Mouse (Mus musculus) common myeloid progenitor, adult 5-6 weeks (primary cell): Measurements from ENCODE around the gene Fbl. TPM values are rescaled to one million over a fixed set of nuclear protein-coding genes. Genes with fewer than 3 reads are reported as not detected.
A peak's percentile ranks its signal among the peaks of the same experiment; 100 is the strongest.
"Not testable (repeated sequence)": the region's sequence is repeated elsewhere in the genome, so short reads cannot be mapped to it uniquely, and the experiment has no call there.

Experiments
- ATAC-seq: replicated peaks from 2 replicates; pipeline ENCODE4 v1.8.0; 2016; ENCODE audit warnings: low read depth, mild to moderate bottlenecking, moderate TSS enrichment, inconsistent platforms; ENCODE audit not compliant: poor library complexity, severe bottlenecking
- total RNA-seq: library from RNA; stranded (forward); fragments of 200-1000, 187-1606 nt; gene quantifications from 2 replicates; pipeline ENCODE4 v1.2.3, GENCODE M21; 2017

The Fbl gene
- total RNA-seq, 1 experiment from 2014 or later, result 260 TPM

DNA sequence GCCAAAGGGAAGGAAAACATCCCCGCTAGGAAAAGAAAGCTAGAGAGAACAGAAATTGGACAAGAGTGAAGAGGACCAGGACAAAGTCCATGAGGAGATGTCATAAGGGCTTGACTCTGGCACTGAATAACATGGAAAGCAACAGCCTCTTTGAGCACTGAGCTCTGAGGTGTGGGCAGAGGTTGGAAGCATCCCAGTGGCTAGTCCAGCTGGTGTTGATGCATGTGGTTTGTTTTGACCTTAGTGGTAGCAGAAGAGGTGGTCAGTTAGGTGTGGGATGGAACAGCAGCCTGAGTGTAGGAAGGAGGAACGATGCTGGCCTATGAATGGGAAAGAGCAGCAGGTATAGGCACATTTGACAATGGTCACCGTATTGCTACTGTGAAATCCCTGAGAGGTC is 22.0 kb downstream of the Fbl start:
- no peak for ATAC-seq

DNA sequence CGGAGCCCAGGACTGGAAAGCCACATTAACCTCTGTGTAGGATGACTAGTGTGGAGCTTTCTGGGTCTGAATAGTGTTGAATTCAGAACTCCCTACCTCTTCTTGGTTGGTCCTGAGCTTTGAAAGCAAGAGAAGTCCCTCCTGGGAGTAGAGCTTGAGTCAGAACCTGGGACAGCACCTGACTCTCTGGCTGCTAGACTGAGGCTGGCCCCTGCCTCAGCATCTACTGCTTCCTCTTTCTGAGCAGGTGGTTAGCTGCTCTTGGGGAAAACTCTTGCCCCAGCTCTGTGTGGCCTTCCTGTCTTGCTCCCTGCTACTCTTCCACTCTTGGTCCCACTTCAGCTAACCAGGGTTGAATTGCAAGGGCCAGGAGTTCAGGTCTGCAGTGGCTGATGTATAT is 22.4 kb downstream of the Fbl start:
- peak; percentile 73 for ATAC-seq

DNA sequence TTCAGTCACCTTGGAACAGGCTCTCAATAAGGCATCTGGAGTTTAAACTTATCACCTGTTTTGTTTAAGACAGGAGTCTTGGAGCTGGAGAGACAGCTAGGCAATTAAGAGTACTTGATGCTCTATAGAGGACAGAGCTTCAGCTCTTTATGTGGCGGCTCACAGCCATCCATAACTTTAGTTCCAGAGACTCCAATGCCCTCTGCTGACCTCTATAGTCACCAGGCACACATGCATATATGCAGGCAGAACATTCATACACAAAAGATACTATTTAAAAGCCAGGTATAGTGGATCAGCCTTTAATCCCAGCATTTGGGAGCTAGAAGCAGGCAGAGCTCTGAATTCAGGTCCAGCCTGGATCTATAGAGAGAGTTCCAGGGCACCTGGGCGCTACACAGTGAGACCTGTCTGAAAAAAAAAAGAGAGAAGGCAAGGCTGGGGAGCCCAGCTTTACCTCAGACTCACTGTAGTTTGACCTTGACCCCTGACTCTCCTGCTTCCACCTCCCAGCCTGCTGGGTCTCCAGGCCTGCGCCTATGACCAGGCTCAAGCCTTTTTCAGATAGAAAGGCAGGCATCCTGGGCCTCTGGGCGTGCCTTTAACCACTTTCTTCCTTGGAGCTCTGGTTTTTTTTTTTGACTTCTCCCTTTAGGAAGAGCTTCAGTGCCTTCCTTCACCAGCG is 26.0 kb downstream of the Fbl start:
- ATAC-seq, result no peak

DNA sequence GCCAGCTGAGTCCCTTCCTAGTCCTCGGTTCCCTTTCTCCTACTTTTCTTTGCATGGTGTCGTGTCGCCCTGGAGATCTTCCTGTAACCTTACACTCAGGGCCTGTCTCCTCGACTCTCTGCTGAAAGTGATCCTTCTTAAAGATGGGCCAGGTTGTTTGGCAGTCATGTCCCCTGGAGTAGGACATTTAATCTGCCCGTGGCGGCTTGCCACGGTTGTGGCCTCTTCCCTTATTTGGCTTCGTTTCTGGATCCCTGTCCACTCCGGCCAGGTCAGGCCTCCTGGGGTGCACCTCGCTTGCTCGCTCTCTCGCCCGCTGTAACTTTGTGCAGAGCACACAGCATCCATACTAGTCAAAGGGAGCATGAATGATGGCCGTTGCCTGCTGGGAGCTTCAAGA is 27.0 kb downstream of the Fbl start:
- ATAC-seq, result no peak

DNA sequence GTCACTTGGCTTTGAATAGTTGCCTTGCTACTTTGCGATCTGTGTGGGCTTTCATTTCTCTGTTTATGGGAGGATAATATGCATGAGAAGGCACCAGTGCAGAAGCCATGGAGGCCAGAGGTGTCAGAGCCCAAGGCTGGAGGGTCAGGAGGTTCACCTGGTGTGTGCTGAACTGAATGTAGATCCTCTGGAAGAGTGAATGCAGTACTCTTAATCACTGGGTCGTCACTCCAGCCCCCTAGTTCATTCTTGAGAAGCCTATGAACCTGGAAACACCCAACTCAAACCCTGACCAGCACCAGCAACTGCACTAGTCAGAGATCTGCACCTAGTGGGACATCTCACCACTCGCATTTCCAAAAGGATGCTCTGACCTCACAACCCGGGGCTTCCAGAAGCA is 29.5 kb downstream of the Fbl start:
- ATAC-seq, result no peak

DNA sequence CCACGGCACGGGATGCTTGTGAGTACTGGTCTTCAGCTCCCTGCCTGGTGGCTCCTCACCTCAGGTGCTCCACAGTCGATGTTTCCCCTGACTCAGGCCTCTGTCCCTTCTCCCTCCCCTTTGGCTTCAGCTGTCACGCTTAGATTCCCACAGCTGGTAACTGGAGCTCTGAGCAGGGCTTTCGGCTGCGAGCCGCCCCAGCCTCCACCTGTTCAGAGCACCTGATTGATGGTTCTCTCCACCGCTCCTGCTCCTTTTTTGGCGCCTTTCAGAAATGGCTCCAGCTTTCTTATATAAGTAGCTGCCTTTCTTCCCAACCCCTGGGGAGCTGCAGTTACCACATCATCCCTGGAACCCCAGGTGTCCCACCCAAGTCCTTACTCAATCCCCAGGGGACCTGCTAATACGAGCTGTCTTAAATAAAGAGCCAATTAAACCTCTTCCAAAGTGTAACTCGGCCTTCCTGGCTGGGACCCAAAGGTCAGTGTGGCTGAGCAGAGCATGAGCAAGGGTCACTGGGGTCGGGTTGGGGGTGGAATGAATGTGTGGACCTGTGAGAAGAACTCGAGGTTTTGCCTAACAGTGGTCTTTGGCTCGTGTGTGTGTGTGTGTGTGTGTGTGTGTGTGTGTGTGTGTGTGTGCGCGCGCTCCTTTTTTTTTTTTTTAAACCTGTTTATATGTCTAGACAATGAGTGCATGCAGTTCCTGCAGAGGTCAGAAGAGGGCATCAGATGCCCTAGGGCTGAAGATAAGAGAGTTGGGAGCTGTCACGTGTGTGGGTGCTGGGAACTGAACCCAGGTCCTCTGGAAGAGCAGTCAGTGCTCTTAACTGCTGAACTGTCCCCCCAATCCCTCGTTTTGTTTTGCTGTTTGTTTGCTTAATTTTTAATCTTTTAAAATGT is 33.9 kb downstream of the Fbl start:
- no peak for ATAC-seq

DNA sequence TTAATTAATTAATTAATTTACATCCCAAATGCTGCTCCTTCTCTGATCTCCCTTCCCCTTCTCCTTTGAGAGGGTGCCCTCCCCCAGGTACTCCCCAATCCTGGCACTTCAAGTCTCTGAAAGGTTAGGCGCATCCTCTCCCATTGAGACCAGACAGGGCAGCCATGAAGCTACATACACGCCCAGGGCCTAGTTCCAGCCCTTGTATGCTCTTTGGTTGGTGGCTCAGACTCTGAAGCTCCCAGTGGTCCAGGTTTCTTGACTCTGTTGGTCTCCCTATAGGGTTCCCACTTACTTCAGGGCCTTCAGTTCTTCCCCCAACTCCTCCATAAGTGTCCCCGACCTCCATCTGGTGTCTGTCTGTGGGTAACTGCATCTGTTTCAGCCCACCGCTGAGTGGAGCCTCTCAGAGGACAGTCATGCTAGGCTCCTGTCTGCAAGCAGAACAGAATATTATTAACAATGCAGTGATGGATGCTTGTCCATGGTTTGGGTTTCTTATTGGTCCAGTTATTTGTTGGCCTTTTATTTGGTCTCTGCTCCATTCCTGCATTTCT is 36.6 kb downstream of the Fbl start:
- ATAC-seq, result no peak

DNA sequence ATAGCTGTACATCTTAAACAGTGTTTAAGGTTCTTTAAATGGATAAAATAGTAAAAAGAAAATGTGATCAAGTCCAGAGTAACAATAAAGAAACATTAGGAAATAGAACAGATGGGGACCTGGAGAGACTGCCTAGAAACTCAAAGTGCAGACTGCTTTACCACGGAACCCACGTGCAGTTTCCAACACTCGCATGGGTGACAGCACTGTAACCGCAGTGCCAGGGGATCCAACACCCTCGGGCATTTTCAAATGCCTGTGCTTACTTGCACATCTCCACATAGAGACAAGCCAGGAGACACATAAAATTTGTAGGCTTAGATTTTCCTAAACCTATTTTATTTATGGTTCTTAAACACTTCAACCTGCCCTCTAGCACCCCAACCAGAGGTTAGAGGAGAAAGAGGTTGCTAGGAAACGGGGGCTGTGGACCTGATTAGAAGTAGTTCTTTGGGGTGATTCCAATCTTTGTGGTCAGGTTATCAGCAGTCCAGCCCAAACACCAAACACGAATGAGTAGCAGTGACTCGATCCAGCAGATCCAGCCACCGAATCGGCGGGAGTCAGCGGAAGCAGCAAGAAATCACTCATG is 39.0 kb downstream of the Fbl start:
- peak; percentile 25 for ATAC-seq

DNA sequence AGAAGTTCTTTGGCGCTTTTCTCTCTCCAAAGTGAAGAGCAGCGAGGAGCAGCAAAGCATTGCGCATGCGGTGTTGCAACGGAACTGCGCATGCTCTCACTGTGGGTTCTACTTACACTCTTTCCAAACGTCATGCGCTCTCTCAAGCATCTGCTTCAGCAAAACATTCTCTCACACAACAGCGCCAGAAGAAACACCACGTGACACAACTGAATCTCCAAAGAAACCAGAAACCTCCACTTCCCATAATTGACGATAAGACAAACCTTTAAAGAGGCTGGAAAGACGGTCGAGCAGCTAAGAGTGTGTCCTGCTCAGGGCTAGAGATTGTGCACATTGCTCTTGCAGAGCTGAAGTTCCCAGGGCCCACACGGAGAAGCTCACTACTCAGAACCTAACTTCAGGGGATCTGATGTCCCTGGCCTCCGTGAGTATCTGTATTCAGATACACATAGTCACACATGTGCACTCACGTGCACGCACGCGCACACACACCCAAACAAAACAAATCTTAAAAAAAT is 39.5 kb downstream of the Fbl start:
- ATAC-seq, result peak; percentile 78

DNA sequence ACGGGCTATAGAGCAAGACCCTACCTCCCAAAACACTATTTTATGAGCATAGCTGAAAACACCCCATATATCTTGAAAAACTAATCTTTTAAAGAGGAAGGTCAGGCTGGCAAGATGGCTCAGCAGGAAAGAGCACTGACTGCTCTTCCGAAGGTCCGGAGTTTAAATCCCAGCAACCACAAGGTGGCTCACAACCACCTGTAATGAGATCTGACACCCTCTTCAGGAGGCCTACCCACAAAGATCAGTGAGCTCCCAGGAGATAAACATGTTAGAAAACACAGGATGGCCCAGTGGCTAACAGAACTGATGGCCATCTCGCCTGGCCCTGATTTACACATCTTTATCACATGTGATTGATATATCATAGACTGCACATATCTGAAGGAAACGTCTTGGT is 41.2 kb downstream of the Fbl start:
- no peak for ATAC-seq

DNA sequence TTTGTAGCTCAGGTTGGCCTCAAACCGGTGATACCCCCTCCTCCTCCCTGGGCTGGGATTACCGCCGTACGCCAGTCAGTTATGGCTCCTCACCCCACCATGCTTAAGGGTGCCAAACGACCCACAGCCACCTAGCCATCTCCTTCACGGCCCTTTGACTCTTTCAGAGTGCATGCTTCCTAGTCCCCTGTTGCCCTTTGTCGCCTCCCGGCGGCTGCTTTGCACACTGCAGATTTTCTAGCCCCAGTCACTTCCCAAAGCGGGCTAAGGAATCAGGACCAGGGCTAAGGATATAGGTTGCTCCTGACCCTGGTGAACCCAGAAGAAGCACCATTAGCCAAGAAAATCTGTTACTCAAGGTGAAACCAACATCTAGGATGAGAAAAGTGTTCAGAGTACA is 44.6 kb downstream of the Fbl start:
- peak; percentile 82 for ATAC-seq

DNA sequence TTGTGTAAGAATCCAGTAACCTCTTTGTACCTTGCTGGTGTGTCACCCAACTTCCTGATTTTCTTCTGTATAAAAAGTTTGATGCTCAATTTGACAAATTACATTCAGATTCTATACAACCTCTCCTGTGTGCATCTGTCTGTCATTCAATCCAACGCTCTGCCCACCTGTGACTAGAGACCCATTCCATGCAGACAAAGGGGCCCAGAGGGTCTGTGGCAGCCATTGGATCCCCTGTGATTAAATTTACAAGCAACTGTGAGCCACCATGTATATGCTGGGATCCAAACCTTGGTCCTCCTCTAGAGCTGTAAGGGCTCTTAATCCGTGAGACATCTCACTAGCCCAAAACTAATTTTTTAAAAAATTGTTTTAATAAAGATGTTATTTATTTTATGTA is 46.4 kb downstream of the Fbl start:
- ATAC-seq, result not testable (repeated sequence)

DNA sequence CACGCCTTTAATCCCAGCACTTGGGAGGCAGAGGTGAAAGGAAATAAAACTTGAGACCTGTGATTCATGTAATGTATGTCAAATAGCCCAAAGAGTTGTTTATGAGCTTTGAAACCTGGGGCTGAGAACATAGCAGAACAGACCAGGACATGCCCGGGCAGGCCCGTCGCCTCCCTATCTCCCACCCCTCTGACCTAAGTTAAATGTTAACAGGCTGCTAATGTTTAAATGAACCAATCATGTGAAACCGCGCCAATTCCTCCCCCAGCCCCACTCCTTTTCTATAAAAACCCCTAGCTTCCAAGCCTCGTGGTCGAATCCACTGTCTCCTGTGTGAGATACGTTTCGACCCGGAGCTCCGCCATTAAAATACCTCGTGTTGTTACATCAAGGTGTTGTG is 48.3 kb downstream of the Fbl start:
- ATAC-seq, result not testable (repeated sequence)

DNA sequence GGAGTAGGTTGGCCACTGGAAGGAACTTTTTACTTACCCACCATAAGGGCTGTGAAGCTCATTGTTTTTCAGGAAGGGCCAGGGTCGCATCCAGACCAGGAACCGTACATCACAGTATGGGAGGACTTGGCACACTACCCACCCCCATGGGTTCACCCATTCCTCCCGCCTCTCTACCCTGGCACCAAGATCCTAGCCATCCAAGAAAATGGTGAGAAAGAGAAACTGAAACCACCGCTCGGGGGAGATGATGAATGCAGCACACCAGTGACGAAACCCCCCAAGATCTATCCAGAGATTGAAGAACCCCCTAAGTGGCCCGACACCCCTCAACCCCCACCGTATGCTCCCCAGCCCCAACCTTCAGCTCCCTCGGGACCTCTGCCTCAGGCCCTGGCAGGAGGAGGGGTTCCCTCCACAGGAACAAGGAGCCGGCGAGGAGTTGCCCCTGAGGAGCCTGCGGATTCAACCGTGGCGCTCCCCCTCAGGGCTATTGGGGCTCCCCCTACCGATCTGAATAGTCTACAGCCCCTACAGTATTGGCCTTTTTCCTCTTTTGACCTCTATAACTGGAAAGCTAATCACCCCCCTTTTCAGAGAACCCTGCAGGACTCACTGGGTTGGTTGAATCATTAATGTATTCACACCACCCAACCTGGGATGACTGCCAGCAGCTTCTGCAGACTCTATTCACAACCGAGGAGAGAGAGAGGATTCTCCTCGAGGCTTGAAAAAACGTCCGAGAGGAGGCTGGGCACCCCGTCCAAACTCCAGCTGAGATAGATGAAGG is 49.6 kb downstream of the Fbl start:
- ATAC-seq, result not testable (repeated sequence)

DNA sequence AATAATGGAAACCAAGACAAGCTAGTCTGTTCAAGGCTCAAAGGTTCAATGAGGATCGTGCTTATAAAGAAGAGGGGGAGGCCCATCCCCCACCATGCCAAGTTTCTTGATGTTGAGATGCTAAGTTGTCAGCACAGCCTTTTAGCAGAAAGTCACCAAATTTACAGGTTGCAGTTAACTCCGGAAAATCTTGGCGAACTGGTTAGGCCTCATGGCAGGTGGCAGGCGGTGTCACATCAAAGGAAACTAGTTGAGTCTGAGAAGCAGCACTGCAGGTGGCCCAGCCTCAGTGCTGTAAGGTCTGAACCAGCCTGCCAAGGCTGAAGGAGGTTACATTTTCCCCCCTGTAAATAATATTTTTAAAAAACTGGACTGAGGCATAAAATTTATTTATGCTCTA is 57.3 kb downstream of the Fbl start:
- not testable (repeated sequence) for ATAC-seq

DNA sequence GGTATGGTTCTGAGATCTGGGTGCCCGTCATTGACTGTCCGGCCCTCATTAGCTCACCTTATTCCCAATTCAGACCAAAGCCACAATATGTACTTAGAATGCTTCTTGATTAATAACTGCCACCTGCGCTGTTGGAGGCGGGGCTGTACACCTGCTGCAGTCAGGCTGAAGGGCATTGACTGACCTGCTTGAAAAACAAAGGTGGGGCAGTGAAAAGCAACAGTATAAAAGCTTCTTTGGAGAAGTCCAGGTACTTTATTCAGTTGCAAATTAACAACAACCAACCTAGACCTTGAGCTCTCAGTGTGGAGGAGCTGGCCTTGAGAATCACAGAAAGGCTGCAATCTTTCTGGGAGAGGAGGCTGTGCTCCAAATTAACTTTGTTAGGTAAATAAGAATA is 57.9 kb downstream of the Fbl start:
- not testable (repeated sequence) for ATAC-seq
